Mouse (Mus musculus) lung, postnatal 0 days (tissue): ENCODE results near the gene Gtf2ird1.

Experiments
- CTCF ChIP-seq: IDR thresholded peaks from 2 replicates; pipeline ENCODE4 v1.5.1; 2016; ENCODE audit warnings: antibody characterized with exemption, mild to moderate bottlenecking
- EP300 ChIP-seq: IDR thresholded peaks from 2 replicates; pipeline ENCODE4 v1.6.1; 2016; ENCODE audit warnings: antibody characterized with exemption, mild to moderate bottlenecking, control low read depth

DNA sequence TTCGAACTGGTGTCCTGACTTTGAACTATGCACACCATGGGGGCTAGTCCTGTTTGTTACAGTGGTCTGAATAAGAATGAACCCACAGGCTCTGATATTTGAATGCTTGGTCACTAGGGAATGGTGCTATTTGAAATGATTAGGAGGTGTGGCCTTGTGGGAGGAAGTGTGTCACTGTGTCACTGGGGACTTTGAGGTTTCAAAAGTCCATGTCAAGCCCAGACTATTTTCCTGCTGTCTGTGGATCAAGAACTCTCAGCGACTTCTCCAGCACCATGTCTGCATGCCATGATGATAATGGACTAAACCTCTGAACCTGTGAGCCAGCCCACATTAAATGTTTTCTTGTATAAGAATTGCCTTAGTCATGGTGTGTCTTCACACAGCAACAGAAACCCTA, 44.2 kb downstream of the Gtf2ird1 start:
- TF ChIP-seq CTCF (no peak), EP300 (no peak)
